ENCODE assay signal across 8 mouse cellular contexts in the genomic region with DNA sequence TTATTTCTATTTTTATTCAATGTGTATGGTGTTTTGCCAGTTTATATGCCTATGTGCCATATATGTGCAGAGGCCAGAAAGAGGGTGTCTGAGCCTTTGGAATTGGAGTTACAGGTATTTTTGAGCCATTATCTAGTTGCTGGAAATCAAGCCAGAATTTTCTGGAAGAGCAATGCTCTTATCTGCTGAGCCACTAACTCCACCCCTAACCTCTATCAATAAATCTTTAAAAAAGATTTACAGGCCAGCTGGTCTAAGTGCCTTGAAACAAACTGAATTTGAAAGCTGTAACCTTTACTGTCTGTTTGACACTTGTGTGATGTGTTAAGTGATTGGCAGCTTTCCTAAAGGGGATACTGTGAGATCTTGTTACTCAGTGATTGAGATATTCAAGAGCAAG.
"Had no signal": no experiment of that assay in that cellular context is flagged by ENCODE, and none has a peak within 500 bp of the region (broad histone marks: within the 10 kb centered on the region; RNA-seq: fewer than 3 reads in every experiment).

No protein-coding gene starts in this region.

- H3K27ac ChIP-seq: neural tube, embryonic 13.5 days; neural tube, embryonic 15.5 days; stomach, embryonic 15.5 days; stomach, postnatal 0 days had no signal

- H3K4me3 ChIP-seq: neural tube, embryonic 13.5 days; neural tube, embryonic 15.5 days; stomach, embryonic 15.5 days had no signal

- DNase-seq: retina, postnatal 1 day; right cerebral cortex, adult 18-20 months; right cerebral cortex, postnatal 25 days; thymus, adult 18-20 months had no signal

- H3K4me1 ChIP-seq: neural tube, embryonic 13.5 days; neural tube, embryonic 15.5 days; stomach, embryonic 15.5 days had no signal

- H3K27me3 ChIP-seq: neural tube, embryonic 13.5 days; neural tube, embryonic 15.5 days; stomach, embryonic 15.5 days had no signal

- H3K4me2 ChIP-seq: neural tube, embryonic 13.5 days; neural tube, embryonic 15.5 days; stomach, embryonic 15.5 days had no signal

- H3K9ac ChIP-seq: neural tube, embryonic 13.5 days; neural tube, embryonic 15.5 days; stomach, embryonic 15.5 days had no signal

- H3K9me3 ChIP-seq: neural tube, embryonic 13.5 days; neural tube, embryonic 15.5 days; stomach, embryonic 15.5 days had no signal
